Mouse (Mus musculus) MEL (cell line): ENCODE data around the gene Hist2h4. TPM values are rescaled to one million over a fixed set of nuclear protein-coding genes. Genes with fewer than 3 reads are reported as not detected.

Experiments used
- DNase-seq: peaks from one replicate; pipeline ENCODE4 v3.0.0; 2011; ENCODE audit warnings: low read depth, low spot score
- H3K27ac ChIP-seq: 2 replicates; pipeline ENCODE4 v1.5.1; 2012; ENCODE audit warnings: low read depth, mild to moderate bottlenecking, control low read depth, low read length, moderate library complexity; ENCODE audit not compliant: control insufficient read depth
- H3K27me3 ChIP-seq, 2 experiments: fragments of 150-350 bp in 1 of 2; sonication (generic) in 1 of 2; 2 replicates each; pipeline ENCODE4 v1.6.1; 2012; ENCODE audit warnings: low read length in 2 of 2, mild to moderate bottlenecking in 2 of 2, improper control_type of control experiment in 1 of 2, moderate library complexity in 1 of 2; ENCODE audit not compliant: insufficient read depth in 2 of 2, control insufficient read depth in 1 of 2
- H3K36me3 ChIP-seq, 2 experiments: 2 replicates each; pipeline ENCODE4 v1.6.1; 2012 to 2014; ENCODE audit warnings: low read length in 2 of 2, improper control_type of control experiment in 1 of 2, inconsistent platforms in 1 of 2, mild to moderate bottlenecking in 1 of 2; ENCODE audit not compliant: insufficient read depth in 2 of 2, control insufficient read depth in 1 of 2
- H3K4me1 ChIP-seq, 2 experiments: fragments of 150-350 bp in 1 of 2; sonication (generic) in 1 of 2; 2 replicates each; pipeline ENCODE4 v1.6.1; 2012; ENCODE audit warnings: low read length in 2 of 2, improper control_type of control experiment in 1 of 2, mild to moderate bottlenecking in 1 of 2; ENCODE audit not compliant: insufficient read depth in 2 of 2, control insufficient read depth in 1 of 2
- H3K4me3 ChIP-seq, 2 experiments: fragments of 150-350 bp in 1 of 2; sonication (generic) in 1 of 2; 2 replicates each; pipeline ENCODE4 v1.5.1; 2012; ENCODE audit warnings: low read depth in 2 of 2, low read length in 2 of 2, mild to moderate bottlenecking in 2 of 2, moderate library complexity in 2 of 2, control low read depth in 1 of 2, improper control_type of control experiment in 1 of 2; ENCODE audit not compliant: control insufficient read depth in 1 of 2, insufficient read depth in 1 of 2
- H3K79me2 ChIP-seq: 2 replicates; pipeline ENCODE4 v1.6.1; 2012; ENCODE audit warnings: mild to moderate bottlenecking, low read length, moderate library complexity; ENCODE audit not compliant: control insufficient read depth, poor library complexity, insufficient read depth
- H3K9ac ChIP-seq: 2 replicates; pipeline ENCODE4 v1.6.1; 2012; ENCODE audit warnings: low read depth, mild to moderate bottlenecking, control low read depth, low read length, moderate library complexity; ENCODE audit not compliant: control insufficient read depth, poor library complexity, severe bottlenecking
- H3K9me3 ChIP-seq: fragments of 150-350 bp; sonication (generic); replicated peaks from 2 replicates; pipeline ENCODE4 v1.6.1; 2012; ENCODE audit warnings: mild to moderate bottlenecking, low read length, improper control_type of control experiment, moderate library complexity; ENCODE audit not compliant: insufficient read depth
- CHD1 ChIP-seq: IDR thresholded peaks from 2 replicates; pipeline ENCODE4 v1.6.1; 2012; ENCODE audit warnings: low read depth, mild to moderate bottlenecking, inconsistent platforms, low read length, improper control_type of control experiment
- CTCF ChIP-seq, 3 experiments: IDR thresholded peaks in 2 of 3; conservative IDR thresholded peaks in 1 of 3; 2 replicates each; pipeline ENCODE4 v1.5.1; 2011 to 2012; ENCODE audit warnings: low read length in 3 of 3, low read depth in 2 of 3, mild to moderate bottlenecking in 2 of 3, improper control_type of control experiment in 1 of 3, inconsistent platforms in 1 of 3, mixed read lengths in 1 of 3, moderate library complexity in 1 of 3; ENCODE audit not compliant: control insufficient read depth in 1 of 3, insufficient read depth in 1 of 3, poor library complexity in 1 of 3, severe bottlenecking in 1 of 3
- E2F4 ChIP-seq: IDR thresholded peaks from 2 replicates; pipeline ENCODE4 v1.6.1; 2011; ENCODE audit warnings: low read depth, low read length, improper control_type of control experiment, borderline replicate concordance
- ELF1 ChIP-seq: IDR thresholded peaks from 2 replicates; pipeline ENCODE4 v1.6.1; 2014; ENCODE audit warnings: low read depth, mild to moderate bottlenecking, inconsistent platforms, low read length, improper control_type of control experiment, moderate library complexity
- EP300 ChIP-seq, 2 experiments: IDR thresholded peaks; 2 replicates each; pipeline ENCODE4 v1.6.1; 2011; ENCODE audit warnings: improper control_type of control experiment in 2 of 2, low read length in 2 of 2, low read depth in 1 of 2, mild to moderate bottlenecking in 1 of 2
- ETS1 ChIP-seq: IDR thresholded peaks from 2 replicates; pipeline ENCODE4 v1.6.1; 2012; ENCODE audit warnings: low read depth, mild to moderate bottlenecking, inconsistent platforms, low read length, improper control_type of control experiment, moderate library complexity
- MAZ ChIP-seq: IDR thresholded peaks from 2 replicates; pipeline ENCODE4 v1.6.1; 2012; ENCODE audit warnings: low read depth, mild to moderate bottlenecking, inconsistent platforms, low read length, improper control_type of control experiment
- MEF2A ChIP-seq: IDR thresholded peaks from 2 replicates; pipeline ENCODE4 v1.6.1; 2014; ENCODE audit warnings: low read depth, mild to moderate bottlenecking, inconsistent platforms, low read length, improper control_type of control experiment; ENCODE audit not compliant: poor library complexity, insufficient replicate concordance, severe bottlenecking; ENCODE audit errors: extremely low read depth
- MXI1 ChIP-seq: IDR thresholded peaks from 2 replicates; pipeline ENCODE4 v1.6.1; 2011; ENCODE audit warnings: mild to moderate bottlenecking, low read depth, low read length, improper control_type of control experiment
- MYC ChIP-seq: IDR thresholded peaks from 2 replicates; pipeline ENCODE4 v1.6.1; 2011; ENCODE audit warnings: low read depth, mild to moderate bottlenecking, low read length, improper control_type of control experiment, moderate library complexity
- NELFE ChIP-seq: IDR thresholded peaks from 2 replicates; pipeline ENCODE4 v1.6.1; 2011; ENCODE audit warnings: low read depth, low read length, improper control_type of control experiment
- NRF1 ChIP-seq: IDR thresholded peaks from 2 replicates; pipeline ENCODE4 v1.6.1; 2014; ENCODE audit warnings: low read depth, mild to moderate bottlenecking, inconsistent platforms, low read length, improper control_type of control experiment, moderate library complexity; ENCODE audit not compliant: poor library complexity, insufficient read depth, severe bottlenecking
- POLR2AphosphoS2 ChIP-seq: IDR thresholded peaks from 2 replicates; pipeline ENCODE4 v1.6.1; 2011; ENCODE audit warnings: low read length, improper control_type of control experiment
- RCOR1 ChIP-seq: IDR thresholded peaks from 2 replicates; pipeline ENCODE4 v1.6.1; 2012; ENCODE audit warnings: low read depth, mild to moderate bottlenecking, inconsistent platforms, low read length, improper control_type of control experiment
- SIN3A ChIP-seq: IDR thresholded peaks from 2 replicates; pipeline ENCODE4 v1.6.1; 2012; ENCODE audit warnings: low read length, improper control_type of control experiment, inconsistent platforms
- SMC3 ChIP-seq: IDR thresholded peaks from 2 replicates; pipeline ENCODE4 v1.6.1; 2011; ENCODE audit warnings: low read depth, low read length, improper control_type of control experiment
- TAL1 ChIP-seq: IDR thresholded peaks from 2 replicates; pipeline ENCODE4 v1.6.1; 2012; ENCODE audit warnings: mild to moderate bottlenecking, inconsistent platforms, low read length, moderate library complexity, mixed read lengths
- TBP ChIP-seq: IDR thresholded peaks from 2 replicates; pipeline ENCODE4 v1.8.0; 2011; ENCODE audit warnings: low read depth, low read length, improper control_type of control experiment
- UBTF ChIP-seq: IDR thresholded peaks from 2 replicates; pipeline ENCODE4 v1.6.1; 2012; ENCODE audit warnings: low read depth, mild to moderate bottlenecking, inconsistent platforms, low read length, improper control_type of control experiment, moderate library complexity, borderline replicate concordance; ENCODE audit not compliant: insufficient read depth
- ZC3H11A ChIP-seq: IDR thresholded peaks from 2 replicates; pipeline ENCODE4 v1.6.1; 2012; ENCODE audit warnings: low read depth, mild to moderate bottlenecking, inconsistent platforms, low read length, improper control_type of control experiment
- ZMIZ1 ChIP-seq: IDR thresholded peaks from 2 replicates; pipeline ENCODE4 v1.6.1; 2012; ENCODE audit warnings: low read depth, mild to moderate bottlenecking, inconsistent platforms, low read length, improper control_type of control experiment, moderate library complexity
- ZNF384 ChIP-seq: IDR thresholded peaks from 2 replicates; pipeline ENCODE4 v1.6.1; 2012; ENCODE audit warnings: low read depth, mild to moderate bottlenecking, inconsistent platforms, low read length, improper control_type of control experiment
- polyA plus RNA-seq, 2 experiments: library from polyadenylated mRNA; stranded (reverse) in 1 of 2; unstranded in 1 of 2; fragments of >175 nt in 1 of 2; fragments of >200 nt in 1 of 2; gene quantifications; 2 replicates each; pipeline versions ENCODE4 v1.2.1 to v1.2.4; 2012; ENCODE audit warnings: low replicate concordance in 2 of 2, low read depth in 1 of 2; ENCODE audit not compliant: insufficient read length in 2 of 2, insufficient read depth in 1 of 2, missing spikeins in 1 of 2
- total RNA-seq: library from RNA; depleted of rRNA; stranded (reverse); fragments of 300-350 nt; gene quantifications from 2 replicates; pipeline ENCODE4 v1.2.3, GENCODE M21; 2012

Hist2h4 gene
- total and polyA plus RNA-seq, 3 experiments = 1.5 to 195 TPM; not detected in 1

- DNase-seq = peak; percentile 69
- H3K4me3 ChIP-seq = no peak overlapping the region
- TF ChIP-seq TBP (0 out of 2 replicates have a peak, but pooled peaks have one; percentile 28), MXI1 (no peak), ZNF384 (no peak)
- peak overlapping the region; percentile 1 for H3K9ac ChIP-seq
- peaks cover 0 to 45% of the 10 kb centered on the region in 2 experiments; a peak in 2 of 4 replicates for H3K36me3 ChIP-seq
- no peaks in the 10 kb centered on the region for H3K27me3 ChIP-seq
- no peaks in the 10 kb centered on the region for H3K9me3 ChIP-seq
- H3K27ac ChIP-seq = peak overlapping the region; percentile 8; the same call in 1 of the 2 replicates
- H3K4me1 ChIP-seq = peaks cover 8 to 40% of the 10 kb centered on the region in 2 experiments
- H3K79me2 ChIP-seq = peaks cover 9% of the 10 kb centered on the region; the same call in 1 of the 2 replicates
Measured at GRCm38 (mm10) chr3:96225421-96225820, 37.7 kb downstream of the Hist2h4 start.

DNA sequence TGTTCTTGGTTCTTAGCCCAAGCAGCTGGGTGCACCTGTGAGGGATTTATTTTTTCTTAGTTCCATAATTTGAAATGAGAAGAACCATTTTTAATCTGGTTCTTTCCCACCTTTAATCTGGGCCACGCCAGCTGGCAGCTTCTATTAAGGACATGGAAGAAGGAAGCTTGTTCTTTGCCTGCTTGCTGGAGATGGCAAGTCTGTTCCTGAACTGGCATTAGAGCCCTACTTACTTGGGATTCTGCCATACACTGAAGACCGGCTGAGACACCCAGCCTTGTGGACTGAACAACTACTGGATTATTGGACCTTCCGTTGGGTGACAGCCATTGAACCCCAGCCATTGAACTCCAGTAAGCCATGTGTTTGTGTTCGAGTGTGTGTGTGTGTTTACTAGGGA, 40.3 kb downstream of the Hist2h4 start:
- H3K9me3 ChIP-seq = no peaks in the 10 kb centered on the region
- H3K4me3 ChIP-seq = peak overlapping the region; percentile 22 to 58
- H3K9ac ChIP-seq = peak overlapping the region; percentile 74
- H3K79me2 ChIP-seq = peaks cover 18% of the 10 kb centered on the region; the same call in 1 of the 2 replicates
- H3K27ac ChIP-seq = 0 out of 2 replicates have a peak overlapping the region, but pooled peaks have one; percentile 7
- DNase-seq = peak; percentile 58
- H3K36me3 ChIP-seq = peaks cover 0 to 55% of the 10 kb centered on the region in 2 experiments; a peak in 2 of 4 replicates
- no peaks in the 10 kb centered on the region for H3K27me3 ChIP-seq
- no peak for TF ChIP-seq MAZ
- no peak for TF ChIP-seq TBP
- peak; percentile 35; the same call in 1 of the 2 replicates for TF ChIP-seq TAL1
- no peak for TF ChIP-seq ETS1
- no peak for TF ChIP-seq NRF1
- no peak for TF ChIP-seq SMC3
- no peak for TF ChIP-seq RCOR1
- no peak for TF ChIP-seq ZNF384
- peaks cover 8 to 44% of the 10 kb centered on the region in 2 experiments for H3K4me1 ChIP-seq

DNA sequence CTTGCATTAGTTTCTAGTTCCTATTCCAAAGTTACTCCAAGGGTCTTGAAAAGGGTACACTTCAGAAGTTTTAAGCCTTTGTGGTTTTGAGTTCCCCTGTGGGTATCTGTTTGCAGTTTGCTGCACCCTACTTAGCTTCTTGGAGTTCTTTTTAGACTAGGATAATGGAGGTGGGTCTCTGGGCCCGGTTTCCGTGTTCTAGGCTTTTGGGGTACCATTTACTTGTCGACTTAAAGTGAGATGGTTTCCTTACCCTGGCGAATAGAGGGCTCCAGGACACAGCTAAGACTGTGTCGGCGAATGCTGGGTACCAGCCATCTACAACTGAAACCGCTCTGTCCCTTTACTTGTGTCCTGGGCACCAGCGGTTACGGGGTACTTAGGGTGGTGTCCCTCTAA, 41.5 kb downstream of the Hist2h4 start:
- Histone ChIP-seq H3K4me3 (peak overlapping the region; percentile 58 to 70), H3K9ac (peak overlapping the region; percentile 74), H3K4me1 (peaks cover 8 to 38% of the 10 kb centered on the region in 2 experiments), H3K9me3 (no peaks in the 10 kb centered on the region), H3K27me3 (no peaks in the 10 kb centered on the region), H3K27ac (peak overlapping the region; percentile 88), H3K79me2 (peaks cover 18% of the 10 kb centered on the region; the same call in 1 of the 2 replicates), H3K36me3 (peaks cover 0 to 51% of the 10 kb centered on the region in 2 experiments; a peak in 2 of 4 replicates)
- TF ChIP-seq TAL1 (no peak), MXI1 (no peak), ELF1 (no peak), ZC3H11A (no peak), MEF2A (no peak), POLR2AphosphoS2 (no peak), TBP (peak; percentile 33; the same call in 1 of the 2 replicates), ETS1 (no peak), MYC (no peak), SIN3A (no peak), NELFE (no peak), CHD1 (no peak), CTCF (IDR thresholded peaks at IDR 0.05 in 2 of 3, conservative IDR thresholded peaks at IDR 0.05 in 1 of 3; ENCODE audit: control insufficient read depth in 1 of 3, insufficient read depth in 1 of 3, low read depth in 2 of 3, low read length in 3 of 3, poor library complexity in 1 of 3, severe bottlenecking in 1 of 3) (no peak), UBTF (peak; percentile 13; the same call in 1 of the 2 replicates), E2F4 (no peak), EP300 (IDR thresholded peaks at IDR 0.05; ENCODE audit: low read depth in 1 of 2, low read length in 2 of 2) (no peak), ZMIZ1 (no peak)
- DNase-seq = peak; percentile 86
